Mouse (Mus musculus): Measurements from ENCODE around the gene Vmn1r117.
"Not testable (repeated sequence)": the region's sequence is repeated elsewhere in the genome, so short reads cannot be mapped to it uniquely, and the experiment has no call there.

DNA sequence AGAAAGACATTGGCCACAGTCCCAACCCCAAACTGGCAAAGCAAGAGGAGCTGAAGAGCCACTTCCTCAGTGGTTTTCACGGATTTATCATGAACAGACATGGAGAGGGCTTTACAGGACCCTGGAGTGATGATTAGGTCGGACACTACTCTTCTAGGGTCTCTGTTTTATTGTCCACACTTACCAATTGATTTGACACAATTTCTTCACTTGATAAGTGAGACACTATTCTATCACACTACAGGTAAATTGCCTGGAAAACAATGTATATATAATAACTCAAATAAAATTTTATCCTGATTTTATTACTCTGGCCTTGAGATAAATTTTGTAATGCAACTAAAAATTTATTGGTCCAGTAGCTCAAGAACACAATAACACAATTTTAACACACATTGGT, 28.3 kb upstream of the Vmn1r117 start, which contains the start of gene Vmn1r118:
- TF ChIP-seq CTCF (IDR thresholded peaks at IDR 0.05; ENCODE audit: low read depth, low read length); GATA1 (IDR thresholded peaks at IDR 0.05; ENCODE audit: borderline replicate concordance, low read length); TAL1 (conservative IDR thresholded peaks at IDR 0.05; ENCODE audit: low read depth, low read length); POLR2AphosphoS5 (IDR thresholded peaks at IDR 0.05; ENCODE audit: insufficient replicate concordance, low read depth, low read length); GATA2 (IDR thresholded peaks at IDR 0.05; ENCODE audit: borderline replicate concordance, low read depth, low read length): not testable (repeated sequence)
